Mouse (Mus musculus): Measurements from ENCODE around the gene 4921517D22Rik. TPM values are rescaled to one million over a fixed set of nuclear protein-coding genes. Genes with fewer than 3 reads are reported as not detected.

4921517D22Rik gene
- polyA plus RNA-seq, 1 experiment: not detected

DNA sequence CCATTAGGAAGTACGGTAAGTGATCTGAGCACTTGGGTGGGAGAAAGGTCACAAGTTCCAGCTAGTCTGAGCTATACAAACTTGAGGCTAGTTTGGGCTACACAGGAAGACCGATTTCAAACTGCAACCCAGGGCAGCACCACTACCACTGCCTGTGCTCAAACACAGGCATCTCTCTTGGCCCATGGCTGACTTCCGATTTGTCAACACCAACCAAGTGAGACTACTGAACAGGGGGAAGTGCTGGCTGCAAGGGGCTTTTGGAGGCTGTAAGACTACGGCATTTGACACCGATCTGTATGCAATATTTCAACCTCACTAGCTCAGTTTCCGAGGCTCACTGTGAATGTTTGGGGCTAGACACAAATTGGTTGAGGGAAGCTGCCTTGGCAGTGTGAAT is 46.4 kb downstream of the 4921517D22Rik start:
- H3K27me3 ChIP-seq (ENCODE audit: control insufficient read depth, insufficient read depth, insufficient read length): no peaks in the 10 kb centered on the region
- peaks cover 4% of the 10 kb centered on the region for H3K36me3 ChIP-seq (ENCODE audit: control insufficient read depth, insufficient read depth)
- TF ChIP-seq MYOD1 (IDR thresholded peaks at IDR 0.05; ENCODE audit: control insufficient read depth in 1 of 3, insufficient read length in 2 of 3, low read depth in 2 of 3) (no peak), POLR2A (IDR thresholded peaks at IDR 0.05; ENCODE audit: insufficient read length, low read depth) (no peak), POLR2AphosphoS2 (IDR thresholded peaks at IDR 0.05; ENCODE audit: insufficient read length, low read depth) (no peak), REST (IDR thresholded peaks at IDR 0.05; ENCODE audit: insufficient read depth, insufficient read length) (no peak), USF1 (IDR thresholded peaks at IDR 0.05; ENCODE audit: low read depth) (no peak), E2F4 (IDR thresholded peaks at IDR 0.05; ENCODE audit: insufficient read depth) (no peak), TCF12 (IDR thresholded peaks at IDR 0.05; ENCODE audit: insufficient read depth, poor library complexity, severe bottlenecking) (no peak), MAX (IDR thresholded peaks at IDR 0.05; ENCODE audit: low read depth) (no peak), MYOG (IDR thresholded peaks at IDR 0.05; ENCODE audit: control insufficient read depth in 1 of 3, insufficient read depth in 1 of 3, insufficient read length in 2 of 3, low read depth in 2 of 3) (no peak), SRF (IDR thresholded peaks at IDR 0.05; ENCODE audit: control insufficient read depth, insufficient read length, low read depth) (no peak), CEBPB (IDR thresholded peaks at IDR 0.05; ENCODE audit: insufficient read depth, poor library complexity, severe bottlenecking) (no peak), TCF3 (IDR thresholded peaks at IDR 0.05; ENCODE audit: insufficient read length, low read depth) (no peak)
- H3K79me2 ChIP-seq (ENCODE audit: control insufficient read depth, insufficient read depth): no peaks in the 10 kb centered on the region
- H3ac ChIP-seq (ENCODE audit: control insufficient read depth, insufficient read length): no peak overlapping the region
- no peak overlapping the region for H3K4me2 ChIP-seq (ENCODE audit: low read depth)
- no peak overlapping the region for H3K4me3 ChIP-seq

DNA sequence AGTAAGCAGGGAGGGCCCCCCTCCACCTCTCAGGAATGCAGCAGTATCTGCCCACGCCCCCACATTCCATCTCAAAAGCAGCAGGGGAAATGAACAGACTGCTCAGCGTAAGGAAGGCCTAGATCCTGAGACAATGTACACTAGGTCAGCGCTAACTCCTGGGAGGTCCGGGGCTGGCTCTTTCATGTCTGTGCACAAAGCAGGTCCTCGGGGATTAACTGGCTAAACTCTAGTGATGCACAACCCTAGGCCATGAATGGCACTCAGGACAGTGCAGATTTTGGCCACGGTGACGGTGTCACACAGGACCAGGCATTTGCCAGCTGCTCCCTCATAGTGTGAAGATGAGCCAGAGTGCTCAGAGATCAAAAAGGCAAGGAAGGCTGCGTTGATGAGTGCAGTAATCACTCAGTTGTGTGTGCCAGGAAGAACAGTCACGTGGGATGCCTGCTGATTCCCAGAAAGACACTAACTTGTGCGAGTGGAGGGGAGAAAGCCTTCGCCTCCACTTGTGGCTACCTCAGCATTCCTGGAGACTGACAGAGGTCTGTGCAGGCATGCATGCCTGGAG is 47.1 kb downstream of the 4921517D22Rik start:
- H3ac ChIP-seq (ENCODE audit: control insufficient read depth, insufficient read length): no peak overlapping the region
- no peak overlapping the region for H3K4me3 ChIP-seq
- no peaks in the 10 kb centered on the region for H3K27me3 ChIP-seq (ENCODE audit: control insufficient read depth, insufficient read depth, insufficient read length)
- no peak overlapping the region for H3K4me2 ChIP-seq (ENCODE audit: low read depth)
- no peaks in the 10 kb centered on the region for H3K79me2 ChIP-seq (ENCODE audit: control insufficient read depth, insufficient read depth)
- H3K36me3 ChIP-seq (ENCODE audit: control insufficient read depth, insufficient read depth): peaks cover 4% of the 10 kb centered on the region
- TF ChIP-seq USF1 (IDR thresholded peaks at IDR 0.05; ENCODE audit: low read depth) (no peak), CEBPB (IDR thresholded peaks at IDR 0.05; ENCODE audit: insufficient read depth, poor library complexity, severe bottlenecking) (no peak), SRF (IDR thresholded peaks at IDR 0.05; ENCODE audit: control insufficient read depth, insufficient read length, low read depth) (no peak), POLR2AphosphoS2 (IDR thresholded peaks at IDR 0.05; ENCODE audit: insufficient read length, low read depth) (no peak), POLR2A (IDR thresholded peaks at IDR 0.05; ENCODE audit: insufficient read length, low read depth) (no peak), E2F4 (IDR thresholded peaks at IDR 0.05; ENCODE audit: insufficient read depth) (no peak), TCF3 (IDR thresholded peaks at IDR 0.05; ENCODE audit: insufficient read length, low read depth) (no peak), MAX (IDR thresholded peaks at IDR 0.05; ENCODE audit: low read depth) (no peak), MYOD1 (IDR thresholded peaks at IDR 0.05; ENCODE audit: control insufficient read depth in 1 of 3, insufficient read length in 2 of 3, low read depth in 2 of 3) (no peak), TCF12 (IDR thresholded peaks at IDR 0.05; ENCODE audit: insufficient read depth, poor library complexity, severe bottlenecking) (no peak)

GRCm38 (mm10) chr13:59645491-59645890 is 48.4 kb downstream of the 4921517D22Rik start:
- no peaks in the 10 kb centered on the region for H3K79me2 ChIP-seq (ENCODE audit: control insufficient read depth, insufficient read depth)
- no peaks in the 10 kb centered on the region for H3K27me3 ChIP-seq (ENCODE audit: control insufficient read depth, insufficient read depth, insufficient read length)
- H3K4me3 ChIP-seq: no peak overlapping the region
- TF ChIP-seq SRF (IDR thresholded peaks at IDR 0.05; ENCODE audit: control insufficient read depth, insufficient read length, low read depth) (no peak), REST (IDR thresholded peaks at IDR 0.05; ENCODE audit: insufficient read depth, insufficient read length) (no peak), MAX (IDR thresholded peaks at IDR 0.05; ENCODE audit: low read depth) (no peak), TCF12 (IDR thresholded peaks at IDR 0.05; ENCODE audit: insufficient read depth, poor library complexity, severe bottlenecking) (no peak), MYOD1 (IDR thresholded peaks at IDR 0.05; ENCODE audit: control insufficient read depth in 1 of 3, insufficient read length in 2 of 3, low read depth in 2 of 3) (no peak), USF1 (IDR thresholded peaks at IDR 0.05; ENCODE audit: low read depth) (no peak), TCF3 (IDR thresholded peaks at IDR 0.05; ENCODE audit: insufficient read length, low read depth) (no peak), POLR2AphosphoS2 (IDR thresholded peaks at IDR 0.05; ENCODE audit: insufficient read length, low read depth) (no peak), E2F4 (IDR thresholded peaks at IDR 0.05; ENCODE audit: insufficient read depth) (no peak), POLR2A (IDR thresholded peaks at IDR 0.05; ENCODE audit: insufficient read length, low read depth) (no peak), CEBPB (IDR thresholded peaks at IDR 0.05; ENCODE audit: insufficient read depth, poor library complexity, severe bottlenecking) (no peak), MYOG (IDR thresholded peaks at IDR 0.05; ENCODE audit: control insufficient read depth in 1 of 3, insufficient read depth in 1 of 3, insufficient read length in 2 of 3, low read depth in 2 of 3) (no peak)
- H3K36me3 ChIP-seq (ENCODE audit: control insufficient read depth, insufficient read depth): peaks cover 4% of the 10 kb centered on the region
- no peak overlapping the region for H3K4me2 ChIP-seq (ENCODE audit: low read depth)
- H3ac ChIP-seq (ENCODE audit: control insufficient read depth, insufficient read length): no peak overlapping the region

GRCm38 (mm10) chr13:59642818-59643217 is 51.1 kb downstream of the 4921517D22Rik start:
- Histone ChIP-seq H3K4me3 (no peak overlapping the region), H3K36me3 (ENCODE audit: control insufficient read depth, insufficient read depth) (peaks cover 4% of the 10 kb centered on the region), H3ac (ENCODE audit: control insufficient read depth, insufficient read length) (no peak overlapping the region), H3K4me2 (ENCODE audit: low read depth) (no peak overlapping the region), H3K79me2 (ENCODE audit: control insufficient read depth, insufficient read depth) (no peaks in the 10 kb centered on the region), H3K27me3 (ENCODE audit: control insufficient read depth, insufficient read depth, insufficient read length) (no peaks in the 10 kb centered on the region)
- no peak for TF ChIP-seq CEBPB (IDR thresholded peaks at IDR 0.05; ENCODE audit: insufficient read depth, poor library complexity, severe bottlenecking)
- no peak for TF ChIP-seq REST (IDR thresholded peaks at IDR 0.05; ENCODE audit: insufficient read depth, insufficient read length)

GRCm38 (mm10) chr13:59640178-59640440 is 53.8 kb downstream of the 4921517D22Rik start:
- Histone ChIP-seq H3ac (ENCODE audit: control insufficient read depth, insufficient read length) (no peak overlapping the region), H3K79me2 (ENCODE audit: control insufficient read depth, insufficient read depth) (no peaks in the 10 kb centered on the region), H3K4me2 (ENCODE audit: low read depth) (no peak overlapping the region), H3K27me3 (ENCODE audit: control insufficient read depth, insufficient read depth, insufficient read length) (no peaks in the 10 kb centered on the region), H3K36me3 (ENCODE audit: control insufficient read depth, insufficient read depth) (no peaks in the 10 kb centered on the region), H3K4me3 (no peak overlapping the region)
- TF ChIP-seq TCF3 (IDR thresholded peaks at IDR 0.05; ENCODE audit: insufficient read length, low read depth) (no peak), MAX (IDR thresholded peaks at IDR 0.05; ENCODE audit: low read depth) (no peak), USF1 (IDR thresholded peaks at IDR 0.05; ENCODE audit: low read depth) (no peak), CEBPB (IDR thresholded peaks at IDR 0.05; ENCODE audit: insufficient read depth, poor library complexity, severe bottlenecking) (no peak), SRF (IDR thresholded peaks at IDR 0.05; ENCODE audit: control insufficient read depth, insufficient read length, low read depth) (no peak), E2F4 (IDR thresholded peaks at IDR 0.05; ENCODE audit: insufficient read depth) (no peak)

All from myocyte (in vitro differentiated cells).